Mouse (Mus musculus): ENCODE data around the gene Macrod2.

Macrod2 gene

DNA sequence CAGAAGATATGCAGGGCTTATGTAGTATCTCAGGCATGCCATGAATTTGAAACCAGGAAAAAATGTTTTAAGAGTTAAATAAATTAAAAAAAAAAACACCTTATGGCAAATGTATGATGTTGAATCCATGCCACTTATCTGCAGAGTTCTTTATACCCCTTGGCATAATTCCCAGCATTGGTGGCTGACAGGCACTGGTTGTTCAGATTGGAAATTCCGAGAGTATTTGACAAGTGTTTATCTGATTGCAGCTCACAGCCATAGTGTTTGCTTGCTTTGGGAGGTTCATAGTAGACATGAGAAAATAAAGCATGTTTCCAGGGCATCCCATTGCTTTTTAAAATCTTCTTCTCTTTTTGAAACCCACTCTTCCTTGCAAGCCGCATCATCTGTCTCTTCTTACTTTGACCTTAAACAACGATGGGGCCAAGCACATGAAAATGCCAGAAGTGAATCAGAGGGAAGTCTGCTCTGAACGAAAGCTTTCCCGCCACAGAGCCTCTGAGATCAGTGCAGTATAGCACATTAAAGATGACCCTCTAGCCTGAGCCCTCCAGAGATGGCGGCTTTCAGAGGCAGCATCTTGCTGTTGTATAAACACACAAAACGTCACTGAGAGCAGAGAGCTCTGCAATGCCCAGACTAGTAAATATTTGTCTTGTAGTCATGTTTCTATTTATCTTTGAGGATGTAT, 1305.8 kb downstream of the Macrod2 start:
- no peak for DNase-seq (ENCODE audit: low spot score)

DNA sequence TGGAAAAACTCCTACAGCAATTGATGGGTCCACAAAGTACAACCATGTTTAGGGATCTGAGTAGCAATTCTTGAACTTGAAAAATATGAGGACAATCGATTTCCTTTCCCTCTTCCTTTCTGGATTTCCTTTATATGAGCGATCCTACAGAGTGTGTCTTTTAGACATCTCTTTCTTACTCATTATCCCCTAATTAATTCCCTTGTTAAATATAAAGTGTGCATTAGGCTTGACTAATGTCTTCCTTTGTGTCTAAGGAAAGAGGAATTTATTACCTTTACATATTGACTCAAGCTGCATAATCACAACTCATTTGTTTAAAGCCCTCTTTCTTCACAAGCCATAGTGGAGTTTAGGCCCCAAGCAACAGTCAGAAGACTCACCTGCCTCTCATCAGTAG, 1316.7 kb downstream of the Macrod2 start:
- DNase-seq (ENCODE audit: low spot score): no peak

DNA sequence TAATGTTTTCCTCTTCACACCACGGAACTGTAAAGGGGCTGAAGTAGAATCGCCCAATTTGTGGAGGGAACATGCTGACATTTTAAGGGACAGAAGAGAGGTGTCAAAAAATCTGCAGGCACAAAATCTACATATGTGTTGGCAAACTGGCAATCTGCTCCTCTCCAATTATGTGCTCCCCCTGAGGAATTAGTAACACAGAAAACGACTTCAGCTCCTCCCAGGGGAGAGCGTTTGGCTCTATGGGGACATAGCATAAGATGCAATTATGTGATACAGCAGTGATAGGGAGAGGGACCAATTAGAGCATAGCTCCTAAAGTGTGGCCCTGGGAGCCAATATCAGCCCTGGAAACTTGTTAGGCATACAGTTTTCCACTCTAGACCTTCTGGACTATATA, 1317.2 kb downstream of the Macrod2 start:
- no peak for DNase-seq (ENCODE audit: low spot score)

DNA sequence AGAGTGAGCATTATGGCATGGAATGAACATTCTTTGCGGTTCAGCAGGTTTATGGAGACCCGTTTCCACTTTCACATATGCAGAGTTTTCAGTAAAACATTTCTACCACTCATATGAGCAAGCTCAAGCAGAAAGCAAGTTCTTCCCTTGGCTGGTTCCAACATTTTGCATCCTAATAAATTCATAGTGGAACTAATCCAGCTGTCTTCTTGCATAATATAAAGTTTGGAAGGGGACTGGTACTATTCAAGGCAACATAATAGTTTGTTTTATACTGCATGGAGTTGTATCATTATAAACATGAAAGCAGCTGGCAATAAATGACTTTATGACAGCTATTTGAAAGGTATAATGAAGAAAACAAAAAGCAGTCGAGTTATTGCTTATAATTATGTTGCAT, 1320.0 kb downstream of the Macrod2 start:
- DNase-seq (ENCODE audit: low spot score): no peak

DNA sequence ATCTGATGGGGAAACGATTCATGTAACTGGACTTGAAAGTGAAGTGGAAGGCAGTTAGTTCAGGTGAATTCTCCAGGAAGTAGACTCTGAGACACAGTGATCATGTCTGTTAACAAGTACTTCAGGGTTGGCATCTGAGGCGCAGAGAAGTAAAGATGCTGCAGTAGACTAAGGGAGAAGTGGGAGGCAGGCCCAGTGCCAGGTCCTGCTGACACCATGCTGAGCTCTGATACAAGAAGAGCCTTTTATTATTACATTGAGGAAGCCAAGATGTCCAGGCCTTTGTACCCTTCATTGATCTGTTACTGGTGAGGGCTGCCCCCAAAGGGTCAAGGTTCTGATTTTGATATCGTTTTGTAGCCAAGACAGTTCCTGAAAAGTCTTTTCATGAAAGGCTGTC, 1327.4 kb downstream of the Macrod2 start:
- no peak for DNase-seq (ENCODE audit: low spot score)

DNA sequence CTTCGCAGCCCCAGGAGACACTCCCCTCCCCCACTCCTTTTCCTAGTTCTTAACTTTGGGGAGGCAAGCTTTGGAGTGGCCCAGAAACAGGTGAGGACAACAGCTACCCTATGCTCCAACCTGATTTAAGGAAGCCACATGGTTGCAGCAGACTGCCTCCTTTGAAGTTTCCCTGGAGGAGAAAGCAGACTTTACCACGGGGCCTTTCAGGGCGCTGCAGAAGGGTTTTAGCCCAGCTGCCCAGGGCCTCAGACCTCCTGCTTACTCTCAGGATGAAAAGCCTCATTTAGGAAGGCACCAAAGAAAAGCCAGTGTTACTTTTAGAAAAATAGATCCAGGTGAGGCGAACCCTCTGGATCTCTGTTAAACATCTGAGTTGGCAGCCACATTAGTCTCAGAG, 1333.9 kb downstream of the Macrod2 start:
- DNase-seq (ENCODE audit: low spot score): no peak

DNA sequence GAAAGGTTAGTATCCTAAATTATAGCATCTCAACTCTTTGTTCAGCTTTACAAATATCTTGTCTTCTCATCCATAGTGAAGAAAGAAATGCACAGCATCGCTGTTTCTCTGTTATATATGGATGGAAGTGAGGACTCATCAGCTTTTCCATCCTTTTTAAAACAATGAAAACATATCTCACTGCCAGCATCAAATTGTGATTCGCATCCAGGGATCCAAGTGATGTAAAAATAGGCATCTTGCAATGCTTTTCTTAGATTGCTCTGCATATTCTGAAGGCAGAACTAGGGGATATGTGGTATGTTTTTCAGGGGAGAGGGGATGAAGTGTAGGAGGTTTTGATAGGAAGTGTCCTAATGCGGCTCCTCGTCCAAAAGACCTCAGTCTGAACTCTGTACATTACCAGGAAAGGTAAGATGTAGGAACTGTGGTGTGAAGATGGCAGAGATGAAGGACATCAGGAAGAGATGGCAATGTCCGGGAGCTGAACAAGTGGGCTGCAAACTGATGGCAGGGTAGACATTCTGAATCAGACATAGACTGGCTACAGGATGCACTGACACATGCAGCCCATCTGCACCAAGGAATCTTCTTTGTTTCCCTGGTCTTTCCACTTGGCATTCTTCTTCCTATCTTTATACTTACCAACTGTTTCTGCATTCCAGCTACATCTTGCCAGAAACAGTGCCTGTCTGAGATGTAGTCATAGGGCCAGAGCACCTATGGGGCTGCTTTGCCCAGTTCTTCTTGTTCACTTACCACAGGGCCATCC, 1341.8 kb downstream of the Macrod2 start:
- DNase-seq (ENCODE audit: low spot score): no peak

DNA sequence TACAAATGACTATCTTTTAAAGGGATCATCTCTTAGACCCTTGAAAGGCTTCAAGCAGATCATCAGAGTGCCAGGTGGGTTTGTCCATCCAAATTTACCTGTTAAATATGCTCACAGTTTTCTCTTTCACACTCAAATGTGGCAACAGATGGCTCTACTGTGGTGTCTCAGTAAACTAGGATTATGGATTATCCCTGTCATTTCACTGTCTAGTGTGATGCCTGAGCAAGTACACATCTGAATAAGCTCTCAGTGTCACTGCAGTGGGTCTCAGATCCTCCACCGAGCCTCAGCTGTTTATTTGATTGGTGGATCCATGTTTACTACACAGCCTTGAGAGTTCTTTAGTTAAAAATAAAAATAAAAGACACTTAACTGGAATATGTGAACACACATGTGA, 1343.6 kb downstream of the Macrod2 start:
- DNase-seq (ENCODE audit: low spot score): no peak

DNA sequence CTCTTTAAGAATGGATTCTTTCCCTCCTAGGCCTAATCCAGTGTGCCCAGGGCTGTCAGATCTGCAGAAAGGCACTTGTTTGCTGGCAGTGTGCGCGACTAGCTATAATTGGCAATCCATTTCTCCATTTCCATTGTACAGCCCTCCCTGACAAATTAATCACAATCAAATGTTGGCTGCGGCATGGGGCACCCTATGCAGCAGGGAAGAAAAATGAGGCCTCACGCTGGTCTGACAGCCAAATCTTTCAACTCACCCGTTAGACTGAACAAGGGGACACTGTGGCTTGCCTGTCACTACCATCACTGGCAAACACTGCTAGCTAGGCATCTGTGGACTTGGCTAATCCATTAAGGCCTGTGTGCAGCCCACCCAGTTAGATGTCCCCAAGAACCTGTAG, 1345.2 kb downstream of the Macrod2 start:
- no peak for DNase-seq (ENCODE audit: low spot score)

DNA sequence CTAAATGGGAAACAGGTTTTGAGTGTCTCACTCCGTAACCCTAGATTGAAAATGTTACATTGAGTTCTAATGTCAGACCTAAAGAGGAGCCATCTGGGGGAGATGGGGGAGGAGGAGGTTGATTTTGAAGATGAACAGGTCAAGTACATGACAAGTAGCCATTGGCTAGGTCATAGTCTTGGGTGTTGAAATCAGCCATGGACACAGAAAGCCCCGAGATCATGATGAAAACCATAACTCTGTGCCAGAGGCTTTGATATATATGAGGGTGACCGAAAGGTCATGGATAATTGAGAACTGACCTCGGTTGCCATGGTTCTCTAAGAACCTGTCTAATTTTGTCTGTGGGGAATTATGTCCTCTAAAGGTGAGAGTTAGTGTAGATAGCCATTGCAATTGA, 1405.1 kb downstream of the Macrod2 start:
- DNase-seq (ENCODE audit: low spot score): no peak

DNA sequence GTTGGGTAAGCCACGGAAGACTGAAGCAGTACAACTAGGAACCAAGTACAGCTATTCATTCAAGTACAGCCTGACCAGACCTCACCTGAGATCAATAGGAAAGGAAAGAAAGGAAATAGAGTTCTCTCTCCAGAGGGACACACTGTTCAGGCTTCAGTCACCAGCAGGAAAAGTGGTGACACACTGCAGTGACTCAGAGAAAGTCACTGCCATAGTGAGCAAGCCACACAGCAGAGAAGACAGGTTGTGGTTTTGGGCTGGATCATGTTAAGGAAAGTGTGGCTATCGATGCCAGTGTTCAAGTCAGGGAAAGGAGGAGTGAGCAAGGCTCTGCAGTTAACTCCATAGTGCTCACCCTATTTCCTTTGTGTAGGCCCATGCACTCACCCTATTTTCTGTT, 1405.8 kb downstream of the Macrod2 start:
- no peak for DNase-seq (ENCODE audit: low spot score)

DNA sequence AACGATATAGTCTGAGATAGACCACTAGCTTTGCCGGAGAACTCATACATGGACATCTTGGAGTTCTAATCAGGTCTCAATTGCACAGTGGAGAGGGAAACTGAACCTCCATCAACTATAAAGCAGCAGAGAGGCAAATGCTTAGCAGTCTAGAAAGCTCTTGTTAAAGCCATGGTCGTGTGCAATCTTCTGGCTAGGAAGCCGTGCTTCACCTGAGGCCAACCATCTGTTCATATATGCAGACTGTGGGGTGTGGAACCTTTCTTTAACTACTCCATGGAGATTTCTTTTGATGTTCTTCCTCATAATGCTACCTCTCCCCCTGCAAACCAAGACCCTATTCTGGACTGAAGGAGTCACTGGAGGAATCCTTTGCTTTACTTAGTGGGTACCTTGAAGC, 1421.2 kb downstream of the Macrod2 start:
- no peak for DNase-seq (ENCODE audit: low spot score)

DNA sequence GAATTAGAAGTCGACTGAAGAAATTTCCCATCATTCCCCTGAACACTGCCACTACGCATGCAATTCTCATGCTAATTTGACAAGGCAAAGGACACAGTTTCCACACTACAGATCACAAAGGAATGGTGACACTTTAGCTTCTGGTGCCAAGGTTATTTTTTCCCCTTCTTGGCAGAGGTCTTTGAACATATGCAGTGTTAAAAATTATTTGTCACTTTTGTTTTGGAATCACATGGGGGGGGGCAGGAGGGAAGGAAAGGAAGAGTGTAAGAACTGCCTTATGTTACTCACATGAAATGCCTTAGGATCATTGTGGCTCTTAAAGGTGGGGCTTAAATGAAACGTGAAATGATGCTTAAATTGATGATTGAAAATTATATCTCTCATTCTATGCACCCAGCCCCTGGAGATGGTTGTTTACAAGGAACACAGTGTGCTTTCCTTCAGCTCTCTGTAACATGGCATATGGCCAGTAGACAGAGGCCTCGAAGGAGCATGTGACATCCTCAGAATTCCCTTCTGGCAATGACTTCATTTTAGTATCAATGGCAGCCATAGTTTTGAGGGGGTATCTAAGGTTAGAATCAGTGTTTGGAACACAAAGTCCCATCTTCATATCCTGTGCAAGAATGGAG, 1422.6 kb downstream of the Macrod2 start:
- no peak for DNase-seq (ENCODE audit: low spot score)

DNA sequence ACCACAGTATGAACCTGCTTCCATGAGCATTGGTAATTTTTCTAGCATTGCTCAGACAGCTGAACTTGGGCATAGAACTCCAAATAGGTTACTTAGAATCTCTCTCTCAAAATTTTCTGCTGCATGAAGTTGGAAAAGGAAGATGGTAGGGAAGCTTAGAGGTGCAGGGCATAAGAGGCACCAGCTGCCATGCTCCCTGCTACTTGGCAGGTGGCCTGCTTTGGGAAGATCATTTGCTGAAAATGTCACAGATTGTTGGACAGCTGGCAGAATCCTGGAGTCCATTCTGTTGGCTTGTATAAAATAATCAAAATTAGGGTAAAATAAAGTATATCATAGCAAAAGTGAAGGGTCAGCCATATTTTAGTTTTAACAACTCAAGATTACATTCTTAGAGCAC, 1425.7 kb downstream of the Macrod2 start:
- no peak for DNase-seq (ENCODE audit: low spot score)

DNA sequence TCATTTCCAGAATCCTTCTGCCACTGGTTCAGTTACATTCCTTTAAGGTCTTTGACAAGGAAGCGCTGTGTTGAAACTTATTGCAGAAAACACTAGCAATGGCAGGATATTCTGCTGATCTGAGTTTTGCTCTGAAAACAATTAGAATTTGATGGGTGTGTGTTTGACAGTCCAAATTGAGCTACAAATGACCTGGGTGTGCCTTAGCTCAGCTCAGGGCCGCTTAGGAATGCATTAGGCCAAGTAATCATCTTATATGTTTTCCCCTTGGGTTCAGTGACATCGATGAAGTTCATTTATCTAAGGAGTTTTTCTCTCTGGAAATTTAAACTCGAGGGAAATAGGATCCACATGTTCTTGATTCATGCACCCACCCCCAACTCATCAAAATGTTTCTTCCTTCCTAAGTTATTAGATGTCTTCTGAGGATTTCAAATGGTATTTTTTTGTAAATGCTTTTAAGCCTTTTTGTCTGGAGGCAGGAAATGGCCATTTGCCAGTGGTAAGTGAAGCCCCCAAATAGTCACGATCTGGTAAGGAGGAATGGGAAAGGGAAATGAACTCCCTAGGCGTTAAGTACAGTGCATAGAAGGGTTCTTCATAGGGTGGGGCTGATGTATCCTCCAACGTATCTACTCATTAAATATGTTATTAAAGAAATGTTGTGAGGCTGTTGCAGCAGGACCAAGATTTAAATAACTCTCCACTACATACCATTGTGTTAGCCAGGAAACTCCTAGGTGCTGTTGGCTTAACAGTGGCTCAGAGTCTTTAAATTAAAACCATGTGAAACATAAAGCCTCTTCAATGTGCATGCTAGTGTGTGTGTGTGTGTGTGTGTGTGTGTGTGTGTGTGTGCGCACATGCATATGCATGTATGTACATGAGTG, 1430.7 kb downstream of the Macrod2 start:
- DNase-seq (ENCODE audit: low spot score): no peak

DNA sequence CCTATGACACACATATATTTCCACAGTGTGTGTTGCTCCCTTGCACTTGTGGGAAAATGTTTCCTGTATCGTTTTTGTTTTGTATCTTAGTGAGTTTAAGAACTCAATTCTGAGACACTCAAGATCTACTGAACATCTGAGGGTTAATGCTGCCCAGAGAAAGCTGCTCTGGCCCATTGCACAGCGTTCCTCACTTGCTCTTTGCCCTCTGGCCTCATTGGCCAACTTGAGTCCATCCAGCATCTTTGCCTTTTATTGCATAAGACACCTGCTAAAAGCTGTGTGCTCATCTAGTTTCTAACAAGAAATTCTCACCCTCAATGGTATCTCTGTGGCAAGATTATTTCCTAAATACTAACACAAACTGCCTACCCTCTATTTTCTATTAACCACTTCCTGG, 1435.4 kb downstream of the Macrod2 start:
- no peak for DNase-seq (ENCODE audit: low spot score)

DNA sequence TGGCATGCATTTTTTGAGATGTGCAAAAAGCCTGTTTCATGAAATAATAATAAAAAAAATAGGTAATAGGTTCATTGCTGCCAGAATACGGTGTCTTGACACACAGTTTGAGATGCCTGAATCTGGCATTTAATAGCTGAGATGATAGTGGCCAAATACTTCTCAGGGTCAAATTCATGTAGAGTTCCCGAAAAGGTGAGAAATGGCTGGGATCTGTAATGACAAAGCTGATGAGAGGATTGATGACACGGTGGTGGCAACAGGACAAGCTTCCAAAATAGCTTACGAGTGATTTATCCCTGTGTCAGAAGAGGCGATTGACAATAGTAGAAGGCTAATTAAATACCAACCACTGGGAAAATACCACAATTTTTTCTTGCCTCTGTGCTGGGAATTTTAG, 1436.4 kb downstream of the Macrod2 start:
- no peak for DNase-seq (ENCODE audit: low spot score)

DNA sequence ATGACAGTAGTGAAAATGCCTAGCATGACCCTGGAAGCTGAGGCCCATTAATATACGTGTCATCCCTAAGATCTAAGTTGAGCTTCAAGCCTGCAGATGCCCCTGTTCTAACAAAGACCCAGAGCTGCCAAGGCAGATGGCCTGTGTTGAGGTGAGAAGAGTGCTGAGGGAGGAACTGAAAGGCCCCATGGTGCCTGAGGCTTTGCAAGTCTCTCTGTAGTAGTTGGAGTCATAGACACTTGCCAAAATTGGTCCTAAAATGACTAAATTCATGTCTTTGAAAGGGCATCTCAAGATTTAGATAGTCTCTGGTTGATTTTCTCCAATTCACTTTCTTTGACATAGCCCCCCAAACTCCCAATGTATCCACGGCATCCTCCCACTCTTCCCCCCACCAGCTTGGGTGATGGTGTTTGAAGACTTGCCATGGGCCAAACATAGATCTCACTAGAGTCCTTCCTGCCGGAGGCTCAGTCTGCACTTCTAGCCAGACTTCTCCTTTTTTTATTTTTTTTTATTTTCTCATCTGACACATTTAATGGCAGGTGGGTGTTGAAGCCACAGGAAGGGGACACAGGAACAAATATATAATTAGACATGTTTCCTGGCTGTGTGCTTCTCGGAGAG, 1439.2 kb downstream of the Macrod2 start:
- no peak for DNase-seq (ENCODE audit: low spot score)

DNA sequence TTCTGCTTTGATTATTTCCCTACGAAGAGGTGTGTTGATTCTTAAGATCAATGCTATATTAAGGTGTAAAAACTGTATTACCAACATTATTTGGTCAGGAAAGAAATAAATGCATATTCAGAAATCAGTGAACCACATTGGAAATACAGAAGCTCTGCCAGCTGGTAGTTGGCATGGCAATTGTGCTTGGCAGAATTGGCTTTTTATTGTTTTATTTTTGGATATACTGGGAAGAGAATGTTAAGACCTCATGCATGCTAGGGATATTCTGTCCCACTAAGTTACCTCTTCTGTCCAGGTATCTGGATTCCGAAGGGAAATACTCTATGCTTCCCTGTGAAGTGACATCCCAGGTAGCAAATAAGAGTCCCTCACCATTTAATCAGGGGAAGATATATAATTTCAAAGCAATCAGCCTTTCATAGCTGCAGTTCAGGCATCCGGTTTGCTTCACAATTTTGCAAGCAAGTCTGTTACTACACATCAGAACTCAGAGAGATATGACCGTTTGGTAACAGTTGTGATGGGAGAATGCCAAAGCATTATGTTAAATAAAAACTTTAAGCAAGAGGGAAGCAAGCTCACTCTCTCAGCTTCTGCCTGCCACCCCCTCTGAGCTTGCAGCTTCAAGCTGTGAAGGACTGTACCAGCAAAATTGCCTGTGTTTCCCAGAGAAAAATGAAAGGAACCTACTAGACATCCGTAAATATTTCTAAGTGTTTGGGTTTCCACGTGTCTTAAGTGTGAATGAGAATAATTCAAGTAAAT, 1449.5 kb downstream of the Macrod2 start:
- no peak for DNase-seq (ENCODE audit: low spot score)

DNA sequence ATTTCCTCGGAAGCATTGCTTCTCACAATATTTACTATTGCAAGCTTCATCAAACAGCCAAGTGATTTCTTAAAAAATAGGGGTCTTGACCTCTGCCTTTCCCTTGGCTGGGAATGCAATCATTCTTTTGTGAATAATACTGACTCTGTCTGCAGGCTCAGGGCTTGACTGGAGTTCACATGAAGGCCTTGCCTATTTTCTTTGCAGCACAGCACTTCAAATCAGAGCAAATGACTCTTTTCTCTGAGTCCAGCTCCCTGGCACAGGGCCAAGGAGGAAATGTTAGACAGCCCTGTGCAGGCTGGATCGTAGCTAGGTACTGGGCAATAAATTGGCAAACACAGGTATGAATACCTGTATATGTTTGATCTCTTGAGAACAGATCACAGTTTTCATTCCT, 1464.1 kb downstream of the Macrod2 start:
- DNase-seq (ENCODE audit: low spot score): no peak

DNA sequence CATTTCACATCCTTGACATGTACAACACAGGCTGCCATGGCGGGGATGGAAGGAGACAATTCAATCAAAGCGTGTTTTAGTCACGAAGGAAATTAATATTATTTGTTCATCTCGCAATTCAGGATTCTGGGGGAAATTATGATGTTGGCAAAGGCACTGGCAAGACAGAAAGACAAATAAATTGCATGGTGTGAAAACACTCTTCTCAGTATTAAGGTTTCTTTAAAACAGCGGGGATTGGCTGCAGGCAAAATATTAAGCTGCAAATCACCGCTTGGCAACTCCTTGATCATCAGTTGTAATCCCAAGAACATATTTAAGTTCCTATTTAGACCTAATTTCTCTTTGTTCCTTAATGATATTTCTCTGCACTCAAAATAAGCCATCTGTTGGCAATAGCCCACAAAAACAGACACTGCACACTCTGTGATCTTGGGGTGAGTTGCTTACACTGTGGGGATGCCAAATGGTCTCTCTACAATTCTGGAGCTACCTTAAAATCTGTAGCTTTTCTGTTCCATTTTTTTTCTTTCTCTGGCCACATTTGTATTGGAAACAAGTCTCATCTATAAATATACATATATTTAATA, 1466.7 kb downstream of the Macrod2 start:
- DNase-seq (ENCODE audit: low spot score): no peak

Data from urinary bladder, postnatal 10 days (tissue).